Mouse (Mus musculus): Measurements from ENCODE around the gene Fkbp11. TPM values are rescaled to one million over a fixed set of nuclear protein-coding genes. Genes with fewer than 3 reads are reported as not detected.
"Not testable (repeated sequence)": the region's sequence is repeated elsewhere in the genome, so short reads cannot be mapped to it uniquely, and the experiment has no call there.

Gene Fkbp11
- polyA plus RNA-seq, 1 experiment from 2014 or later = 23.4 TPM

DNA sequence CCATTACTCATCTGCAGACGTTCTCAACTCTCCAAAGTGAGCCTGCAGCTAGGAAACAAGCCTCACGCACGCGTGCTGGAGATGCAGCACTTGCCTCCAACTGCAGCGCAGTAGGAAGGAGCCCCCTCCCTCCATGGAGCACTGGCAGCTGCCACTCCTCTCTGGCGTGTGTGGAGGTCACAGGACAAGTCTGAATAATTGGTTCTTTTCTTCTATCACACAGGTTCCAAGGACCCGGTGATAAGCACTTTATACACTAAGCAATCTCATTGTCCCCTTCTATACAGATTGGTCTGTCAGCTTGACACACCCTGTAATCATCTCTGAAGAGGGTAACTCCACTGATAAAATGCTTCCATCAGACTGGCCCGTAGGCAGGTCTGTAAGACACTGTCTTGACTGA, 25.0 kb upstream of the Fkbp11 start:
- H3K27me3 ChIP-seq (ENCODE audit: control insufficient read depth, insufficient read depth, low read length) = no peaks in the 10 kb centered on the region
- peaks cover 31% of the 10 kb centered on the region for H3K36me3 ChIP-seq (ENCODE audit: control insufficient read depth, insufficient read depth, low read length)
- no peak overlapping the region for H3K9ac ChIP-seq (ENCODE audit: low read length)
- H3K4me2 ChIP-seq (ENCODE audit: low read length) = no peak overlapping the region
- H3K27ac ChIP-seq (replicated peaks in 1 of 2; ENCODE audit: control insufficient read depth in 1 of 2, insufficient read depth in 1 of 2, low read depth in 2 of 2, low read length in 2 of 2) = no peak overlapping the region
- ATAC-seq (ENCODE audit: insufficient number of reproducible peaks, insufficient read depth, low FRiP score, low read depth) = peak; percentile 31; the same call in 1 of the 2 replicates
- WGBS = 57% methylated on average over 8 of the region's 8 CpGs
- H3K9me3 ChIP-seq (ENCODE audit: control insufficient read depth, low read length) = no peaks in the 10 kb centered on the region
- no peak overlapping the region for H3K4me3 ChIP-seq (ENCODE audit: control insufficient read depth in 1 of 2, insufficient read depth in 1 of 2, low read depth in 1 of 2, low read length in 2 of 2)
- H3K4me1 ChIP-seq (ENCODE audit: control insufficient read depth in 2 of 2, insufficient read depth in 2 of 2, low read length in 2 of 2) = peaks cover 0 to 9% of the 10 kb centered on the region in 2 experiments; a peak in 1 of 4 replicates

DNA sequence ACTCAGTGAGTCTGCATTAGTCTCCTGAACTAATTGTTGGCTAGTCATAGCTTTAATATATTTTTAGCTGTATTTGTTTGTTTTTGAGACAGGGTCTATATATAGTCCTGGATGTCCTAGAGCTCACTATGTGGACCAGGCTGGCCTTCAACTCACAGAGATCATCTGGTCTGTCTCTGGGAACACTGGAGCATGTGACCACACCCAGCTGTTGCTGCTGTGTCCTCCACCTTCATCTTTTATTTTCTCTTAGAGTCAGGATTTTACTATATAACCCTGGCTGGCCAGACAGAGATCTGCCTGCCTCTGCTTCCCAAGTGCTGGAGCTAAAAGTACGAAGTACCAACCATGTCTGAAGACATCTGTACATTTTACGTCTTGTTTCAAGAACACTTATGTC, 21.1 kb upstream of the Fkbp11 start:
- Histone ChIP-seq H3K27me3 (ENCODE audit: control insufficient read depth, insufficient read depth, low read length) (no peaks in the 10 kb centered on the region), H3K9ac (ENCODE audit: low read length) (no peak overlapping the region), H3K9me3 (ENCODE audit: control insufficient read depth, low read length) (no peaks in the 10 kb centered on the region), H3K4me3 (ENCODE audit: control insufficient read depth in 1 of 2, insufficient read depth in 1 of 2, low read depth in 1 of 2, low read length in 2 of 2) (no peak overlapping the region), H3K27ac (replicated peaks in 1 of 2; ENCODE audit: control insufficient read depth in 1 of 2, insufficient read depth in 1 of 2, low read depth in 2 of 2, low read length in 2 of 2) (no peak overlapping the region), H3K4me1 (ENCODE audit: control insufficient read depth in 2 of 2, insufficient read depth in 2 of 2, low read length in 2 of 2) (peaks cover 13 to 39% of the 10 kb centered on the region in 2 experiments), H3K36me3 (ENCODE audit: control insufficient read depth, insufficient read depth, low read length) (peaks cover 15% of the 10 kb centered on the region), H3K4me2 (ENCODE audit: low read length) (no peak overlapping the region)
- ATAC-seq (ENCODE audit: insufficient number of reproducible peaks, insufficient read depth, low FRiP score, low read depth) = no peak
- 95% methylated on average over 2 of the region's 2 CpGs for WGBS

DNA sequence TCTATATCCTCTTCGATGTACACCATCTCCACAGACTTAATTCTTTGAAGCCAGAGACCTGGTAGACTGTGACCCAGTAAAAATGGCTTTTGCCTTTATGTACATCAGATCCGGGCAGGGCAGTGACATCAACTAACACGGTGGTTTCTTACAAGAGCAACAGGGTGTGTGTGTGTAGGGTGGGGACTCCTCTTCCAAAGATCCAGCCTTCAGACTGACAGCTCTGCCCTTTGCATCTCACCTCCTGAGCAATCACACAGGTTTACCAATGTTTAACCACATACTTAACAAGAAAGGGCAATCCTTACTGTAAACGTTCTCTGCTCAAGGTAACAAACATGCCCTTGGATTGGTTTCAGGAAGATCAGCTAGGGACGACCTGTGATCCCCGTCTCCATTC, 19.3 kb upstream of the Fkbp11 start:
- H3K36me3 ChIP-seq (ENCODE audit: control insufficient read depth, insufficient read depth, low read length) = peaks cover 14% of the 10 kb centered on the region
- 84% methylated on average over 6 of the region's 6 CpGs for WGBS
- H3K27ac ChIP-seq (replicated peaks in 1 of 2; ENCODE audit: control insufficient read depth in 1 of 2, insufficient read depth in 1 of 2, low read depth in 2 of 2, low read length in 2 of 2) = no peak overlapping the region
- peaks cover 13 to 30% of the 10 kb centered on the region in 2 experiments for H3K4me1 ChIP-seq (ENCODE audit: control insufficient read depth in 2 of 2, insufficient read depth in 2 of 2, low read length in 2 of 2)
- H3K9ac ChIP-seq (ENCODE audit: low read length) = no peak overlapping the region
- no peaks in the 10 kb centered on the region for H3K27me3 ChIP-seq (ENCODE audit: control insufficient read depth, insufficient read depth, low read length)
- ATAC-seq (ENCODE audit: insufficient number of reproducible peaks, insufficient read depth, low FRiP score, low read depth) = no peak
- H3K4me3 ChIP-seq (ENCODE audit: control insufficient read depth in 1 of 2, insufficient read depth in 1 of 2, low read depth in 1 of 2, low read length in 2 of 2) = no peak overlapping the region
- H3K4me2 ChIP-seq (ENCODE audit: low read length) = no peak overlapping the region
- H3K9me3 ChIP-seq (ENCODE audit: control insufficient read depth, low read length) = no peaks in the 10 kb centered on the region

DNA sequence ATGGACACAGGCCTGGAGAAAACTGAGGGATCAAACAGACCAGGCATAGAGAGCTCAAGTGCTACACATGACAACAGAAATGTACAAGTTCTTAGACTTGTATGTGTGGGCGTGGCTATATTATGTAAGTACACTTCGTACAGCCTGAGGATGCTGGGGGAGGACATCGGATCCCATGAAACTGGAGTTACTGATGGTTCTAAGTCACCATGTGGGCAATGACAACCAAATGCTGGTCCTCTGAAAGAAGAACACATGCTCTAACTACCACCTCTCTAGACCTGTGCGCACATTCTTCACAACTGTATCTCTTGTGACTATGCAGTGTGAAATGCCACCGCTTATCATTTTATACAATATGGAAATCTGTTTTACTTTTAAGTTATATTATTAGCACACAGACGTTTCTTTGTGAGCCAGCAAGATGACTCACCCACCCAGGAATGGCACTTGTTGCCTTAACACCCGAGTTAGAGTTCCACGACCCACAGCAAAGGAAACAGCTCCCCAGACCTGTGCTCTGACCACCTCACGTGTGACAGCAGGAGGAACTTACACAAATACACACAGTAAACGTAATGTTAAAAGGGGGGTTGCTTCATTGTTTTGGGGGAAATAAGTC, 18.5 kb upstream of the Fkbp11 start:
- ATAC-seq (ENCODE audit: insufficient number of reproducible peaks, insufficient read depth, low FRiP score, low read depth) = no peak

DNA sequence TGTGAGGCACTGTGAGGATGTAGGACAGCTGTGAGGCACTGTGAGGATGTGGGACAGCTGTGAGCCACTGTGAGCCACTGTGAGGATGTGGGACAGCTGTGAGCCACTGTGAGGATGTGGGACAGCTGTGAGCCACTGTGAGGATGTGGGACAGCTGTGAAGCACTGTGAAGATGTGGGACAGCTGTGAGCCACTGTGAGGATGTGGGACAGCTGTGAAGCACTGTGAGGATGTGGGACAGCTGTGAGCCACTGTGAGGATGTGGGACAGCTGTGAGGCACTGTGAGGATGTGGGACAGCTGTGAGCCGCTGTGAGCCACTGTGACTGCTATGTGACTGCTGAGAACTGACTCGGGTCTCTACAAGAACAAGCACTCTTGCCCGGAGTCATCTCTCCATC, 15.9 kb upstream of the Fkbp11 start:
- H3K4me1 ChIP-seq (ENCODE audit: control insufficient read depth in 2 of 2, insufficient read depth in 2 of 2, low read length in 2 of 2) = peaks cover 13 to 30% of the 10 kb centered on the region in 2 experiments
- H3K27me3 ChIP-seq (ENCODE audit: control insufficient read depth, insufficient read depth, low read length); H3K4me2 ChIP-seq (ENCODE audit: low read length); H3K27ac ChIP-seq (replicated peaks in 1 of 2; ENCODE audit: control insufficient read depth in 1 of 2, insufficient read depth in 1 of 2, low read depth in 2 of 2, low read length in 2 of 2); H3K9me3 ChIP-seq (ENCODE audit: control insufficient read depth, low read length); H3K9ac ChIP-seq (ENCODE audit: low read length); ATAC-seq (ENCODE audit: insufficient number of reproducible peaks, insufficient read depth, low FRiP score, low read depth); H3K4me3 ChIP-seq (ENCODE audit: control insufficient read depth in 1 of 2, insufficient read depth in 1 of 2, low read depth in 1 of 2, low read length in 2 of 2): not testable (repeated sequence)
- 79% methylated on average over 3 of the region's 3 CpGs for WGBS
- H3K36me3 ChIP-seq (ENCODE audit: control insufficient read depth, insufficient read depth, low read length) = peaks cover 38% of the 10 kb centered on the region

More for the DNA sequence above, 18.5 kb upstream of the Fkbp11 start:
- Histone ChIP-seq H3K4me1 (ENCODE audit: control insufficient read depth in 2 of 2, insufficient read depth in 2 of 2, low read length in 2 of 2) (peaks cover 13 to 30% of the 10 kb centered on the region in 2 experiments), H3K9ac (ENCODE audit: low read length) (no peak overlapping the region), H3K27ac (replicated peaks in 1 of 2; ENCODE audit: control insufficient read depth in 1 of 2, insufficient read depth in 1 of 2, low read depth in 2 of 2, low read length in 2 of 2) (no peak overlapping the region), H3K9me3 (ENCODE audit: control insufficient read depth, low read length) (no peaks in the 10 kb centered on the region), H3K27me3 (ENCODE audit: control insufficient read depth, insufficient read depth, low read length) (no peaks in the 10 kb centered on the region), H3K36me3 (ENCODE audit: control insufficient read depth, insufficient read depth, low read length) (peaks cover 21% of the 10 kb centered on the region), H3K4me2 (ENCODE audit: low read length) (no peak overlapping the region), H3K4me3 (ENCODE audit: control insufficient read depth in 1 of 2, insufficient read depth in 1 of 2, low read depth in 1 of 2, low read length in 2 of 2) (no peak overlapping the region)
- 57% methylated on average over 10 of the region's 10 CpGs for WGBS

DNA sequence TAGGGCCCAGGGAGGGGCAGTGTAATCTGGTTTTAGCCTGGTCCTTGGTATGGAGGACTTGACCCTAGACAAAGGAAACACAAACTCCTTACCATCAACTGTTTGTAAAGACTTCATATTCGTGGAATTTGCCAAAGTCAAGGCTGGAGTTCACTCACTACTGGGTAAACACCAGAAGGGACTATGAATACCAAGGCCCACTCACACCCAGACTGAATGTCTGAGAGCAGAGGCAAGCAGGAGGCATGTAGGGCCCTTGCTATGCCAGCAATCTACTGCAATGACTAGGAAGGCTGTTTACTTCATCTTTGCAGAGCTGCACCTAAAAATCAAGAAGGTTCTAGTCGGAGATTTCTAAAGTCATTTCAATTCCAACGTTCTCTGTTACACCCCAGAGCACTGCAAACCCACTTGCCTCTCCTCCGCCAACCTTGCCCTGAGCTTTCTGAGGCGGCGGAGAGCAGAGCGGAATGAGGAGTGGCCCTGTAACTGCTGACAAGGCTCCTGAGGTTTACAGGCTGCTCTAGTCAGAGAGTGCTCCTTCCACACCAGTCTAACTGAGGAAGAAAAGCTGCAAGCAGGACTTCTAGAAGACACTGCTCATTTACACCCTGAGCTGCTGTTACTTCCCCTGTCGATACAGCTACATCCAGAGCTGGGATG, 14.9 kb upstream of the Fkbp11 start:
- Histone ChIP-seq H3K27ac (replicated peaks in 1 of 2; ENCODE audit: control insufficient read depth in 1 of 2, insufficient read depth in 1 of 2, low read depth in 2 of 2, low read length in 2 of 2) (no peak overlapping the region), H3K4me1 (ENCODE audit: control insufficient read depth in 2 of 2, insufficient read depth in 2 of 2, low read length in 2 of 2) (peaks cover 13 to 30% of the 10 kb centered on the region in 2 experiments), H3K9ac (ENCODE audit: low read length) (no peak overlapping the region), H3K27me3 (ENCODE audit: control insufficient read depth, insufficient read depth, low read length) (no peaks in the 10 kb centered on the region), H3K4me2 (ENCODE audit: low read length) (no peak overlapping the region), H3K4me3 (ENCODE audit: control insufficient read depth in 1 of 2, insufficient read depth in 1 of 2, low read depth in 1 of 2, low read length in 2 of 2) (no peak overlapping the region), H3K36me3 (ENCODE audit: control insufficient read depth, insufficient read depth, low read length) (peaks cover 43% of the 10 kb centered on the region), H3K9me3 (ENCODE audit: control insufficient read depth, low read length) (no peaks in the 10 kb centered on the region)
- 81% methylated on average over 8 of the region's 8 CpGs for WGBS
- ATAC-seq (ENCODE audit: insufficient number of reproducible peaks, insufficient read depth, low FRiP score, low read depth) = no peak

DNA sequence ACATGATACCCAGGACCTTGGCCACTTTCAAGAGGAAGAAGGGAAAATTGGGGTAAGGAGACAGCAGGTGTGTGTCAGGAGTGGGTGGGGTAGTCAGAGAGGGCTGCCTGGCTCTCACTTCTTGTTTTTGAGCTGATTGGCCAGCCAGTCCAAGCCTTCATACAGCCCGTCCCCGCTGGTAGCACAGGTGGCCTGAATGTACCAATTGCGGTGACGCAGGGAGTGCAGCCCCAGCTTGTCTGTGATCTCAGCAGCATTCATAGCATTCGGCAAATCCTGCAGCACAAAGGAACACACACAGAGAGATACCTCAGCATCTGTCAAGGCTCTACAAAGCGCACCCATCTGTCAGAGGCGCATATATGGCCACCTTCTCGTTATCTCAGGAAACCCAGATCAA, 12.2 kb upstream of the Fkbp11 start:
- Histone ChIP-seq H3K4me3 (ENCODE audit: control insufficient read depth in 1 of 2, insufficient read depth in 1 of 2, low read depth in 1 of 2, low read length in 2 of 2) (no peak overlapping the region), H3K9ac (ENCODE audit: low read length) (no peak overlapping the region), H3K4me1 (ENCODE audit: control insufficient read depth in 2 of 2, insufficient read depth in 2 of 2, low read length in 2 of 2) (peaks cover 4 to 8% of the 10 kb centered on the region in 2 experiments), H3K27me3 (ENCODE audit: control insufficient read depth, insufficient read depth, low read length) (no peaks in the 10 kb centered on the region), H3K27ac (replicated peaks in 1 of 2; ENCODE audit: control insufficient read depth in 1 of 2, insufficient read depth in 1 of 2, low read depth in 2 of 2, low read length in 2 of 2) (no peak overlapping the region), H3K9me3 (ENCODE audit: control insufficient read depth, low read length) (no peaks in the 10 kb centered on the region), H3K36me3 (ENCODE audit: control insufficient read depth, insufficient read depth, low read length) (peaks cover 66% of the 10 kb centered on the region), H3K4me2 (ENCODE audit: low read length) (no peak overlapping the region)
- 90% methylated on average over 8 of the region's 8 CpGs for whole genome bisulfite sequencing
- no peak for ATAC-seq (ENCODE audit: insufficient number of reproducible peaks, insufficient read depth, low FRiP score, low read depth)
